Mouse (Mus musculus) layer of hippocampus, adult 9-10 months (tissue): ENCODE data around the gene Olfr1106.

Experiments
- DNase-seq: peaks from one replicate; pipeline ENCODE4 v3.0.0; 2022; ENCODE audit warnings: low spot score

The Olfr1106 gene

GRCm38 (mm10) chr2:87052173-87052572 lies at the start of gene Olfr1106:
Gene Olfr1106, minus strand, starts transcription at chr2:87052273.
- no peak for DNase-seq

- no peak for DNase-seq
Measured at GRCm38 (mm10) chr2:87095908-87096307, 43.8 kb upstream of the Olfr1106 start, which contains the start of gene Olfr1109. Gene Olfr1109, minus strand, starts transcription at chr2:87096008.

- DNase-seq, result no peak
Measured at GRCm38 (mm10) chr2:87075717-87076116, 23.6 kb upstream of the Olfr1106 start, which contains the start of gene Olfr1107. Gene Olfr1107, minus strand, starts transcription at chr2:87075817.

- no peak for DNase-seq
Measured at GRCm38 (mm10) chr2:87036431-87036830, 15.6 kb downstream of the Olfr1106 start, which contains the start of gene Olfr1105. Gene Olfr1105, minus strand, starts transcription at chr2:87036531.

- DNase-seq, result no peak
Measured at GRCm38 (mm10) chr2:87026980-87027379, 25.1 kb downstream of the Olfr1106 start, which contains the start of gene Olfr1104. Gene Olfr1104, minus strand, starts transcription at chr2:87027080.

- DNase-seq, result no peak
Measured at GRCm38 (mm10) chr2:86998098-86998497, 54.0 kb downstream of the Olfr1106 start, which contains the start of gene Olfr1102. Gene Olfr1102, plus strand, starts transcription at chr2:86998398.
